Mouse (Mus musculus) stomach, adult 2 months (tissue): Measurements from ENCODE around the gene Gm6509. TPM values are rescaled to one million over a fixed set of nuclear protein-coding genes. Genes with fewer than 3 reads are reported as not detected.

Source experiments
- polyA plus RNA-seq: library from polyadenylated mRNA; depleted of rRNA; stranded (reverse); fragments of >200 nt; gene quantifications from 2 replicates; pipeline ENCODE4 v1.2.3, GENCODE M21; 2012; rRNA removed

Gm6509 gene
- not detected in 2 replicates for polyA plus RNA-seq

GRCm38 (mm10) chr5:94623679-94624078 is at the start of gene Gm6509:
Gene Gm6509, plus strand, starts transcription at chr5:94623979.

GRCm38 (mm10) chr5:94616242-94616641 is 7.5 kb upstream of the Gm6509 start, which contains the start of gene Gm3147:
Gene Gm3147, minus strand, starts transcription at chr5:94616342.

GRCm38 (mm10) chr5:94648082-94648481 is 24.3 kb downstream of the Gm6509 start, which contains the start of gene Gm6205:
Gene Gm6205, plus strand, starts transcription at chr5:94648382.

Other genes with a start within 250 kb of the Gm6509 start
- gene Gm7682, start 178.2 kb upstream of the Gm6509 start, polyA plus RNA-seq = not detected in 2 replicates
- not detected in 2 replicates for gene Gm3139, start 97.7 kb upstream of the Gm6509 start, polyA plus RNA-seq
- not detected in 2 replicates for gene Gm3147, start 7.6 kb upstream of the Gm6509 start, polyA plus RNA-seq
- gene Gm6205, start 24.4 kb downstream of the Gm6509 start, polyA plus RNA-seq = not detected in 2 replicates
- not detected in 2 replicates for gene Gm3183, start 241.5 kb downstream of the Gm6509 start, polyA plus RNA-seq